Mouse (Mus musculus) left cerebral cortex, postnatal 36 days (tissue): ENCODE data around the gene Eif5b. TPM values are rescaled to one million over a fixed set of nuclear protein-coding genes. Genes with fewer than 3 reads are reported as not detected.

ENCODE experiments used
- DNase-seq, 2 experiments: peaks; one replicate each; pipeline ENCODE4 v3.0.0; 2021 to 2022; ENCODE audit warnings: low spot score in 2 of 2, mixed read lengths in 1 of 2
- intact Hi-C: fragments of 180-260 bp; cut with DNase I; formaldehyde crosslinking; loops from one replicate; pipeline ENCODE4 v1.15.1; 2025
- total RNA-seq, 2 experiments: library from RNA; stranded (reverse); gene quantifications; 2 replicates each; pipeline ENCODE4 v1.2.3; 2021

The Eif5b gene
- total RNA-seq, 2 experiments from 2014 or later = 33.0 to 40.3 TPM

- DNase-seq = no peak
- intact Hi-C loops = no loop called here
These were observed 105.4 kb downstream of the Eif5b start for GRCm38 (mm10) chr1:38103214-38103613.

GRCm38 (mm10) chr1:38103813-38104212 is 106.0 kb downstream of the Eif5b start:
- DNase-seq = no peak
- intact Hi-C loops = no loop called here

Other genes with a start within 250 kb of the Eif5b start
- gene Tsga10, start 131.6 kb upstream of the Eif5b start, total RNA-seq = 10 to 100 TPM; 16.2 to 25.2 TPM
- gene Lipt1, start 126.3 kb upstream of the Eif5b start, total RNA-seq = 1 to 10 TPM; 8.0 to 9.9 TPM
- 10 to 100 TPM in 1 of 2 experiments, 1 to 10 TPM in 1; 9.1 to 10.5 TPM for gene Mitd1, start 107.6 kb upstream of the Eif5b start, total RNA-seq
- 100 to 1,000 TPM; 125 to 137 TPM for gene Mrpl30, start 107.5 kb upstream of the Eif5b start, total RNA-seq
- gene Lyg2, start 81.5 kb upstream of the Eif5b start, total RNA-seq = not detected
- not detected for gene Lyg1, start 40.3 kb upstream of the Eif5b start, total RNA-seq
- gene Txndc9, start 117 bp upstream of the Eif5b start, total RNA-seq = 10 to 100 TPM; 61.1 to 61.4 TPM
- 10 to 100 TPM; 33.6 to 42.2 TPM for gene Rev1, start 131.8 kb downstream of the Eif5b start, total RNA-seq